In genomic region chr7:128542488-128542887, GRCm38 (mm10) we compare ENCODE assay signal across 29 mouse cellular contexts. TPM values are rescaled to one million over a fixed set of nuclear protein-coding genes. Genes with fewer than 3 reads are reported as not detected.
A peak's percentile ranks its signal among the peaks of the same experiment; 100 is the strongest.
DNase-seq lines count a peak whose midpoint lies in the region; ATAC-seq and TF ChIP-seq lines count a peak whose summit lies in the region.
"Had no signal": no experiment of that assay in that cellular context is flagged by ENCODE, and none has a peak within 500 bp of the region (broad histone marks: within the 10 kb centered on the region; RNA-seq: fewer than 3 reads in every experiment).

No protein-coding gene starts in this region.

- no peak for TF ChIP-seq CTCF in small intestine, adult 2 months (IDR thresholded peaks at IDR 0.05; ENCODE audit: extremely low read depth, insufficient read length, insufficient replicate concordance, low read depth, low read length)

- TF ChIP-seq POLR2A in small intestine, adult 2 months (IDR thresholded peaks at IDR 0.05; ENCODE audit: low read depth, low read length), result no peak

- peak overlapping the region; percentile 30; the same call in 1 of the 2 replicates for H3K27ac ChIP-seq in forebrain, embryonic 10.5 days
- no peak overlapping the region for H3K27ac ChIP-seq in forebrain, embryonic 16.5 days (ENCODE audit: low read length)
- peak overlapping the region; percentile 62 for H3K27ac ChIP-seq in heart, embryonic 12.5 days (ENCODE audit: poor library complexity, severe bottlenecking)
- H3K27ac ChIP-seq in heart, embryonic 14.5 days (replicated peaks in 1 of 2; ENCODE audit: control insufficient read depth in 1 of 2, insufficient read depth in 1 of 2, low read depth in 2 of 2, low read length in 2 of 2), result peak overlapping the region; percentile 4 to 63; a peak in 1 of 4 replicates
- H3K27ac ChIP-seq in small intestine, adult 2 months (ENCODE audit: insufficient read depth, low read depth, low read length), result peak overlapping the region; percentile 57; the same call in 1 of the 2 replicates
- no peak overlapping the region for H3K27ac ChIP-seq in liver, embryonic 12.5 days
- H3K27ac ChIP-seq: embryonic facial prominence, embryonic 12.5 days; forebrain, embryonic 12.5 days; hindbrain, embryonic 14.5 days; kidney, postnatal 0 days; left cerebral cortex, adult 2 months; limb, embryonic 15.5 days; liver, embryonic 15.5 days; lung, embryonic 15.5 days; midbrain, embryonic 15.5 days; neural tube, embryonic 12.5 days; stomach, embryonic 15.5 days had no signal

- no peak overlapping the region for H3K4me3 ChIP-seq in forebrain, embryonic 10.5 days
- H3K4me3 ChIP-seq in forebrain, embryonic 16.5 days (replicated peaks; ENCODE audit: low read length), result no peak overlapping the region
- H3K4me3 ChIP-seq in heart, embryonic 12.5 days, result no peak overlapping the region
- H3K4me3 ChIP-seq in heart, embryonic 14.5 days (ENCODE audit: control insufficient read depth in 1 of 2, insufficient read depth in 1 of 2, low read depth in 1 of 2, low read length in 2 of 2), result no peak overlapping the region
- H3K4me3 ChIP-seq in small intestine, adult 2 months (ENCODE audit: low read depth, low read length), result no peak overlapping the region
- H3K4me3 ChIP-seq in liver, embryonic 12.5 days, result no peak overlapping the region
- H3K4me3 ChIP-seq: embryonic facial prominence, embryonic 12.5 days; forebrain, embryonic 12.5 days; left cerebral cortex, adult 2 months; limb, embryonic 15.5 days; liver, embryonic 15.5 days; lung, embryonic 15.5 days; midbrain, embryonic 15.5 days; neural tube, embryonic 12.5 days; stomach, embryonic 15.5 days had no signal

- no peak for DNase-seq in forebrain, embryonic 10.5 days (ENCODE audit: extremely low spot score, low spot score)
- no peak for DNase-seq in heart, adult 8-10 months (ENCODE audit: low spot score)
- DNase-seq: cerebellum, adult 11-12 months; cerebellum, postnatal 10 days; gastrocnemius, postnatal 10 days; kidney, adult 2 months; left cerebral cortex, postnatal 4 days; lung, postnatal 36 days; retina, postnatal 1 day; right cerebral cortex, postnatal 25 days; thymus, adult 2 months; thymus, postnatal 4 days had no signal

- H3K4me2 ChIP-seq in forebrain, embryonic 16.5 days (ENCODE audit: low read length), result no peak overlapping the region
- H3K4me2 ChIP-seq in heart, embryonic 12.5 days, result no peak overlapping the region
- no peak overlapping the region for H3K4me2 ChIP-seq in heart, embryonic 14.5 days (ENCODE audit: low read length)
- H3K4me2 ChIP-seq in liver, embryonic 12.5 days, result no peak overlapping the region
- H3K4me2 ChIP-seq: embryonic facial prominence, embryonic 12.5 days; forebrain, embryonic 12.5 days; hindbrain, embryonic 14.5 days; limb, embryonic 15.5 days; liver, embryonic 15.5 days; lung, embryonic 15.5 days; midbrain, embryonic 15.5 days; neural tube, embryonic 12.5 days; stomach, embryonic 15.5 days had no signal

- WGBS in forebrain, embryonic 10.5 days, result 90% methylated on average over 4 of the region's 4 CpGs
- 80% methylated on average over 4 of the region's 4 CpGs for WGBS in forebrain, embryonic 16.5 days
- WGBS in heart, embryonic 12.5 days, result 25% methylated on average over 4 of the region's 4 CpGs
- 25% methylated on average over 4 of the region's 4 CpGs for WGBS in heart, embryonic 14.5 days
- 44% methylated on average over 4 of the region's 4 CpGs for WGBS in small intestine, adult 2 months
- 46% methylated on average over 4 of the region's 4 CpGs for WGBS in liver, embryonic 12.5 days (ENCODE audit: insufficient replicate concordance)

- ATAC-seq in forebrain, embryonic 16.5 days, result no peak
- ATAC-seq in heart, embryonic 12.5 days (ENCODE audit: insufficient number of reproducible peaks, low FRiP score), result no peak
- no peak for ATAC-seq in heart, embryonic 14.5 days (ENCODE audit: insufficient number of reproducible peaks, insufficient read depth, low FRiP score, low read depth)
- no peak for ATAC-seq in liver, embryonic 12.5 days
- ATAC-seq: CD4-positive, CD25-positive, alpha-beta regulatory T cell, adult 4 months; midbrain, embryonic 15.5 days had no signal

- H3K27me3 ChIP-seq in forebrain, embryonic 10.5 days (ENCODE audit: poor library complexity, severe bottlenecking), result peaks cover 7% of the 10 kb centered on the region
- H3K27me3 ChIP-seq in forebrain, embryonic 16.5 days (replicated peaks; ENCODE audit: control insufficient read depth, insufficient read depth, low read length), result no peaks in the 10 kb centered on the region
- H3K27me3 ChIP-seq in heart, embryonic 12.5 days (replicated peaks), result no peaks in the 10 kb centered on the region
- no peaks in the 10 kb centered on the region for H3K27me3 ChIP-seq in heart, embryonic 14.5 days (ENCODE audit: control insufficient read depth, insufficient read depth, low read length)
- H3K27me3 ChIP-seq in small intestine, adult 2 months (ENCODE audit: control insufficient read depth, insufficient read depth, low read length), result no peaks in the 10 kb centered on the region
- no peaks in the 10 kb centered on the region for H3K27me3 ChIP-seq in liver, embryonic 12.5 days (replicated peaks)
- H3K27me3 ChIP-seq: embryonic facial prominence, embryonic 12.5 days; forebrain, embryonic 12.5 days; limb, embryonic 15.5 days; liver, embryonic 15.5 days; lung, embryonic 15.5 days; midbrain, embryonic 15.5 days; stomach, embryonic 15.5 days had no signal

- peaks cover 33% of the 10 kb centered on the region for H3K4me1 ChIP-seq in forebrain, embryonic 10.5 days
- H3K4me1 ChIP-seq in forebrain, embryonic 16.5 days (replicated peaks; ENCODE audit: control insufficient read depth, insufficient read depth, low read length), result no peaks in the 10 kb centered on the region; the same call in 1 of the 2 replicates
- H3K4me1 ChIP-seq in heart, embryonic 12.5 days (replicated peaks), result peaks cover 67% of the 10 kb centered on the region
- peaks cover 53 to 68% of the 10 kb centered on the region in 2 experiments for H3K4me1 ChIP-seq in heart, embryonic 14.5 days (ENCODE audit: control insufficient read depth in 2 of 2, insufficient read depth in 2 of 2, low read length in 2 of 2)
- H3K4me1 ChIP-seq in small intestine, adult 2 months (ENCODE audit: control insufficient read depth, insufficient read depth, insufficient read length, low read length), result peaks cover 32% of the 10 kb centered on the region
- peaks cover 38% of the 10 kb centered on the region for H3K4me1 ChIP-seq in liver, embryonic 12.5 days
- H3K4me1 ChIP-seq: embryonic facial prominence, embryonic 12.5 days; neural tube, embryonic 12.5 days had no signal

- H3K9me3 ChIP-seq in forebrain, embryonic 10.5 days, result no peaks in the 10 kb centered on the region
- H3K9me3 ChIP-seq in forebrain, embryonic 16.5 days (ENCODE audit: control insufficient read depth, low read length), result no peaks in the 10 kb centered on the region
- no peaks in the 10 kb centered on the region for H3K9me3 ChIP-seq in heart, embryonic 12.5 days (replicated peaks)
- H3K9me3 ChIP-seq in heart, embryonic 14.5 days (ENCODE audit: control insufficient read depth, low read length), result no peaks in the 10 kb centered on the region
- H3K9me3 ChIP-seq in liver, embryonic 12.5 days (replicated peaks), result no peaks in the 10 kb centered on the region
- H3K9me3 ChIP-seq: embryonic facial prominence, embryonic 12.5 days; forebrain, embryonic 12.5 days; limb, embryonic 15.5 days; liver, embryonic 15.5 days; lung, embryonic 15.5 days; midbrain, embryonic 15.5 days; neural tube, embryonic 12.5 days; stomach, embryonic 15.5 days had no signal

- no peak overlapping the region for H3K9ac ChIP-seq in forebrain, embryonic 16.5 days (replicated peaks; ENCODE audit: low read depth, low read length)
- 0 out of 2 replicates have a peak overlapping the region, but pooled peaks have one; percentile 1 for H3K9ac ChIP-seq in heart, embryonic 12.5 days
- peak overlapping the region; percentile 21; the same call in 1 of the 2 replicates for H3K9ac ChIP-seq in heart, embryonic 14.5 days (ENCODE audit: low read length)
- no peak overlapping the region for H3K9ac ChIP-seq in liver, embryonic 12.5 days
- H3K9ac ChIP-seq: embryonic facial prominence, embryonic 12.5 days; forebrain, embryonic 12.5 days; hindbrain, embryonic 14.5 days; limb, embryonic 15.5 days; liver, embryonic 15.5 days; lung, embryonic 15.5 days; midbrain, embryonic 15.5 days; stomach, embryonic 15.5 days had no signal

- peaks cover 65% of the 10 kb centered on the region for H3K36me3 ChIP-seq in forebrain, embryonic 10.5 days (replicated peaks)
- H3K36me3 ChIP-seq in forebrain, embryonic 16.5 days (ENCODE audit: control insufficient read depth, insufficient read depth), result no peaks in the 10 kb centered on the region
- peaks cover 68% of the 10 kb centered on the region for H3K36me3 ChIP-seq in heart, embryonic 12.5 days
- H3K36me3 ChIP-seq in heart, embryonic 14.5 days (ENCODE audit: control insufficient read depth, insufficient read depth, low read length), result peaks cover 75% of the 10 kb centered on the region
- peaks cover 47% of the 10 kb centered on the region for H3K36me3 ChIP-seq in small intestine, adult 2 months (ENCODE audit: control insufficient read depth, insufficient read depth, low read length)
- peaks cover 73% of the 10 kb centered on the region for H3K36me3 ChIP-seq in liver, embryonic 12.5 days
- H3K36me3 ChIP-seq: forebrain, embryonic 12.5 days; midbrain, embryonic 15.5 days; neural tube, embryonic 12.5 days had no signal

RNA-seq across cellular contexts. Expression of gene Bag3, which starts 19.1 kb away (rescaled TPM):
- 6.2 and 8.1 TPM in 2 replicates for polyA plus RNA-seq in forebrain, embryonic 10.5 days (2016; fragmentation: Nextera tagmentation; extraction: Ambion mirVana)
- 1.5 and 1.8 TPM in 2 replicates for polyA plus RNA-seq in forebrain, embryonic 16.5 days (2015; fragmentation: Nextera tagmentation; extraction: Ambion mirVana)
- polyA plus RNA-seq in heart, embryonic 12.5 days (2016; fragmentation: Nextera tagmentation; extraction: Ambion mirVana), result 21.3 and 22.0 TPM in 2 replicates
- total RNA-seq in heart, adult 8-10 months (2022), result 100 to 1,000 TPM; 281 to 370 (median 342) TPM
- polyA plus RNA-seq in heart, embryonic 14.5 days (2014; fragmentation: Nextera tagmentation; extraction: Ambion mirVana), result 24.5 and 26.9 TPM in 2 replicates
- 25.0 and 32.8 TPM in 2 replicates for polyA plus RNA-seq in small intestine, adult 2 months (2012; rRNA removed)
- polyA plus RNA-seq in liver, embryonic 12.5 days (2016; fragmentation: Nextera tagmentation; extraction: Ambion mirVana), result 5.5 TPM in 2 replicates

Comparison
In these comparisons a context has a peak if more than half of its experiments do, and no peak if none do; other contexts are left out.
1. H3K27ac ChIP-seq: peak in forebrain, embryonic 10.5 days (single experiment), heart, embryonic 12.5 days (single experiment), heart, embryonic 14.5 days (2 of 2) and small intestine, adult 2 months (single experiment); none in forebrain, embryonic 16.5 days (single experiment) and liver, embryonic 12.5 days (single experiment).
2. H3K9ac ChIP-seq: peak in heart, embryonic 12.5 days (single experiment) and heart, embryonic 14.5 days (single experiment); none in forebrain, embryonic 16.5 days (single experiment) and liver, embryonic 12.5 days (single experiment).